Mouse (Mus musculus): ENCODE data around the gene Taok2.

The Taok2 gene

DNA sequence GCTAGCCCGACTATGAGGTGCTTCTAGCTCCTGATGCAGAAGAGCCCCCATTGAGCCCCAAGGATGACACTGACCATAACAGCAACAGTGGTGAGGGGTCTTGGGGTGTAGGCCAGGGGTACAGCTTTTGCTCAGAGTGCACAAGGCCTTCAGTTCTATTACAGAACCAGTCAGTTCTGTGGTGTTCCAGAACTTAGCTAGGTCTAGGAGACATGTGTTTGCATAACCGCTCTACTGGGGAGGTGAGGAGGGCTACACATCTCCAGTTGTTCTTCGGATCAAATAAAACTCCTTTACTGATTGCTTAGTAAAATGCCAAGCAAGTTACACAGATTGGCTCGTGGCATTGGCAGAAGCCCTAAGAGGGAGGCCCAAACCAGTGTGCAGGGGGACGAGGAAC is 53.0 kb downstream of the Taok2 start, which contains the start of gene 4930451I11Rik:
TSS of gene 4930451I11Rik (minus strand) at position 101 of the 400 bp plus-strand sequence.
- in situ Hi-C loops (cut with MseI, MboI) = loop anchor here in 1 of 2 experiments (10.0 to 25.0 kb wide), 2 partner anchors 131 to 273 kb away; partner anchors contain the start of gene Sez6l2

DNA sequence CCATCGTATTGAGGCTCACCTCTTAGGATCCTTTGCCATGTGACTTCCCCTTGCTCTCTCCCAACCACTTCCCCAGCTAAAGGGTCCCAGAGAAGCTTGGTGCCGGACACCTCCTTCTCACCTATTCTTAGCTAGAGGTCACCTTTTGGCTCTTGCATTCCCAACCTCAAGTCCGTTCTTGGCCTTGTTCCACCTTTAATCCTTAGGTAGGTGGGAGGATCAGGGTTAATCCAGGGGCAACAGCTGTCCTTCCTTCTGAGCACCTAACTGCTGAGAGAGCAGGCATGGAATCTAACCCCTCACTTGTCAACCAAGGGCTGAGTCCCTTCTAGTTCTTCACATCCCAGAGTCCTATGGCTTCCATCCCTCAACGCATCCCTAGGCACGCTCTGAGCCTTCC is 58.6 kb downstream of the Taok2 start:
- in situ Hi-C loops (cut with MseI, MboI) = loop anchor here (10.0 to 25.0 kb wide), 4 partner anchors 109 to 279 kb away; partner anchors contain the start of gene Sez6l2 (in 1 of the 2)

DNA sequence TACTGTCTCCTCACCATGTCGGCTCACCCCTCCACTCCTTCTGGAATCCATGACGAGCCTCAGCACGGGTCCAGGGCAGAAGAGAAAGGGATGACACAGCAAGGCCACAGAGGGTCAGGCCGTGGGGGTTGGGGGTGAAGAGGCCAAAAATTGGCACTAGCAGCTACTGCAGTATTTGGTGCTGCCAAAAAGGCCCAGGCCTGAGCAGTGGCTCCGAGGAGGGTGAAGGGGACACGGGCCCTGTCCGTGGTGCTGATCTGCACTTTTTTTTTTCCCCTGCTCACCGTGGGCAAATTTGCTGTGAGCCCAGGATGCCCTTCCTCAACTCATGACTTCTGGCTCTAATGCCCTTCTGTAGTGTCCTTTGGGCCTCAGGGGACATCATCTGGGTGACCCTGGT is 59.1 kb downstream of the Taok2 start:
- in situ Hi-C loops (cut with MseI, MboI) = loop anchor here (10.0 to 25.0 kb wide), 4 partner anchors 109 to 279 kb away; partner anchors contain the start of gene Sez6l2 (in 1 of the 2)

DNA sequence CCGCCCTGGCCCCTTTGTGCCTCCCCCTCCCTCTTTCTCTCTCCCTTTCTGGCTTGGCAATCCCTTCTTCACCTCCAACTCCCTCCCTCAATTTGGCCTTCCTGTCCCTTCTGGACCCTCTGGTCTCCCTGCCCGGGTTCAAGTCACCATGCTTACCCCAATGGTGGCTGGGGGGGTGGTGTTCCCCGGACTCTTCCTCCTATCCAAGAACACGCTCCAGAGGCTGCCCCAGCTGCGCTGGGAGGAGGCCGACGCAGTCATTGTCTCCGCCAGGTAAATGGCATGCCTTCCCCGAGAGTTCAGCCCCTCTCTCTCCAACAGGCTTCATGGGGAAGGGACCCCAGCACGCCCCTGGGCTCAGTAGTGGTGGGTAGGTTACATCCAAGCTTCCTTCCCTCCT is 60.6 kb downstream of the Taok2 start:
- in situ Hi-C loops (cut with MseI, MboI) = loop anchor here in 1 of 2 experiments (10.0 kb wide), 3 partner anchors 111 to 281 kb away; no protein-coding TSS in a partner anchor

DNA sequence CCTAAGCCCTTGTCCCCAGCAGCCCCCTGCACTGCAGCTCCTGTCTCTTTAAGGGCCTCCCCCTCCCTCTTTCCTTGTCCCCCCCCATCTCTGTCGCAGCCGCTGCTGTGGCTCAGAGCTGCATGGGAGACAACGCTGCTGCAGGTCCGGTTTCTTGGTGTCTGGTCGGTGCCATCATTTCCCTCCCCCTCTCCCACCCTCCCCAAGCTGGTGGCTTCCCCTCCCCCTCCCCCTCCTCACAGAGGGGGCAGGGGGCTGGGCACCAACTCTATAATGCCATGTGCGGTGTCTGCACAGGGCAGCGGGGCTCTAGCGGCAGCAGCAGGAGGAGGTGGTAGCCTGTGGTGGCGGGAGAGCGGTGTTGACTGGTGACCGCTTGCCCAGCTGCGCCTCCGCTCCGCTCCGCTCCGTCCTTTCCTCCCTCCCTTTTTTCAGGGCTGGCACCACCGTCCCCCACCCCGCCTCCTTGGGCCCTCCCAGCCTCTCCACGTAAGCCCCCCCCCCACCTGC is 61.2 kb downstream of the Taok2 start:
- in situ Hi-C loops (cut with MseI, MboI) = loop anchor here in 1 of 2 experiments (10.0 kb wide), 3 partner anchors 112 to 282 kb away; no protein-coding TSS in a partner anchor

DNA sequence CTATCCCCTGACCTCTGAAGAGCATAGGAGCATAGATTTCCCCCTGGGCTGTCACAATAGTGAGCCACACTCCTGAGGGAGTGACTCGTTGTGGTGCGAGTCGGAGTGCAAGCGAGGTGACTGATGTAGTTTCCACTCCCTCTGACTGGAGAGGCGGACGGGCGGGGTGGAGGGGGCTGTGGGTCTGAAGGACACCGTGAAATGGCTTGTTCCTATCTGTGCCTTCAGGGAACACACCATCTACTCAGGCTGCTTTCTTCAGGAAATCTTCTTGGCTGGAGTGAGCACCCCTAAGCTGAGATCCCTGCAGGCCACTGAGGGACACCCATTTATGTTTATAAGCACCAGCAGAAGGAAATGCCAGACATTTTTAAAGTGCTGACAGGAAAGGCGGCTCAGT is 61.8 kb downstream of the Taok2 start:
- in situ Hi-C loops (cut with MseI, MboI) = loop anchor here in 1 of 2 experiments (10.0 kb wide), 3 partner anchors 112 to 282 kb away; no protein-coding TSS in a partner anchor

DNA sequence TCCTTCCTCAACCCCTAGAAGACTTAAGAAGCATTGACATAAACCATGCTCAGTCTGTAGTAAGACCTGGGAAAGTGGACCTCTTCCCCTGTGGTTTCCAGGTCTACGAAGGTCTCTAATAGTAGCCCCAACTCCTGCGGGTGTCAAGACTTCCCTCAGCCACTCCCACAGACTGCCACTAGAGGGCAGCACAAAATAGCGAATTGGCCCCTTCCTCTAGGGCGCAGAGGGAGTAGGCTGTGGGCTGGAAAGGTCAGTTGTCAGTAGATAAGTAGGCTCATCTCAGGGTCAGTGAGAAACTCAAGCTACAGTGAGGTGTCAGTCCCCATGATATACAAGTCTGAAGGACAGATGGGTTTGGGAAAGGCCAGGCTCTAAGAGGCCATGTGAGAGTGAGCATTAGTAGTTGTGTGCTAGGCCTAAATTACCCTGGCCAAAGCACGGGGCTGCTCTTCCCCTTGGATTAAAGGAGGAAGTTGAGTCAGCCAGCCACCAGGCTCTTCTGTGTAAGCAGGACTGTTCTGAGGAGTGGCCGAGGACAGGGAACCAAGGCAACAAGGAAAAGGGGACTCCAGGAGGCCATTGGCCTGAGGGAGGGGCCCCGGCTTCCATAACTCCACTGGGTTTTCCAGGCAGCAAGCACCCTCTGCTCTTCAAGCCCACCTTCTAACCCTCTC is 62.5 kb downstream of the Taok2 start:
- in situ Hi-C loops (cut with MseI, MboI) = loop anchor here in 1 of 2 experiments (10.0 kb wide), 3 partner anchors 113 to 283 kb away; no protein-coding TSS in a partner anchor

DNA sequence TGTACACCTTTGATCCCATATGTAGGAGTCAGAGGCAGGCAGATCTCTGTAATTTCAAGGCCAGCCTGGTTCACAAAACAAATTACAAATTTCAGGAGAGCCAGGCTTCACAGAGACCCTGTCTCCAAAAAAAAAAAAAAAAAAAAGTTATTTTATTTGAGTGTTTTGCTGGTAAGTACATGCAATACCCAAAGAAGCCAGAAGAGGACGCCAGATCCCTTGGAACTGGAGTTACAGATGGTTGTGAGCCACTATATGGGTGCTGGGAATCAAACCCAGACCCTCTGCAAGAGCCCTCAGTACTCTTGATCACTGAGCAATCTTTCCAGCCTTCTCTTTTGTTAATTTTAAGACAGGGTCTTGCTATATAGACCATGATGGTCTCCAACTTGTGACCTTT is 65.7 kb downstream of the Taok2 start:
- in situ Hi-C loops (cut with MseI, MboI) = no loop called here

DNA sequence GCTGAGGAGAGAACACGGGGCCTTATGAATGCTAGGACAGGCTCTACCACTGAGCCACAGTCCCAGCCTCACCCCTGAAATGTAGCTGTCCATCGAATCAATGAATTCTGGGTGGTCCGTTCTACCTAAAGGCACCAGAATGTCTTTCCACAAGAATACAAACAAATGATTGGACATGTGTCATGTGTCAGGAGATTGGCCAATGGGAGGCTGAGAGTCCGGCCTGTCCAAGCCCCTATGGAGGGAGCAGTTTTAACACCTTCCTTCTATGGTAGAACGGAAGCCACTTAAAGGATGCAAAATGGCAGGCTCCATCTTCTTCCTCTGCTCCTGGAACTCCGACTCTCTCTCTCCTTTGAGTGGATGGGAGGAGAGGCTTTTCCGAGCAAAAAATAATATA is 66.9 kb downstream of the Taok2 start:
- in situ Hi-C loops (cut with MseI, MboI) = no loop called here

DNA sequence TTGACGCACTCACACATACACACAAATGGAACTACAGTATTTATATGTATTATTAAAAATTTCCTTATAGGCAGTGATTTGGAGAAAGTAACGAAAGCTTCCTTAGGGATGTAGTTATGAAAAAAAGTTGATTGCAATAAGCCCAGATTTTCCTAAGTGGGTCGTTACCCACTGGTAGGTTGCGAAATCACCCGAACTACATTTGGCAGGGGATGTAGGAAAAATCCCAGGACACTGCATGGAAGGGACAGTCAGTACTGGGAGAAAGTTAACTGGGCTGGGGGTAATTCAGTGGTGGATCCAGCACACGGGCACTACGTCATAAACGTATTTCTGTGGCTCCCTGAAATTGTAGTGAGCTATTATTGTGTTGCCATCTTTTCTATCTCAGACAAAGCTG is 68.0 kb downstream of the Taok2 start:
- in situ Hi-C loops (cut with MseI, MboI) = no loop called here

DNA sequence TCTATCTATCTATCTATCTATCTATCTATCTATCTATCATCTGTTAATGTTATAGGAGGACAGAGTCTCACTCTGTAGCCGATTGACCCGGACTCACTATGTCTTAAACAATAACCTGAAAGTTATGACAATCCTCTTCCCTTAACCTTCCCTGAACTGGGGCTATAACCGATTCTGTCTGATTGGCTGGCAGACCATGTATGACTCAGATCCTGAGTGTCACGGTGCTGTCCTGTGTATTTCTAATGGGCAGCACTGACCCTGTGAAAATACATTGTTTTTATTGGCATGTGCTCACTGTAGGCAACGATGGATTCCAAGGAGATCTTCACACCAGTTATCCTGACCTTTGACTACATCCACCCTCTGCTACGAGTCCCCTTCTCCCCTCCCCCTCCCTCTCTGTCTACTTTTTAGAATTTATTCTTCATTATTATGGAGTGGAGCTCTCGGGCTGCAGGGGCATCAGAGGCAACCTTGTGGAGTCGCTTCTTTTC is 68.7 kb downstream of the Taok2 start:
- in situ Hi-C loops (cut with MseI, MboI) = no loop called here

Data from mouse trophoblast stem cell (cell line).